In genomic region chr13:47020798-47021197, GRCm38 (mm10) we compare ENCODE assay signal across 20 mouse cellular contexts. TPM values are rescaled to one million over a fixed set of nuclear protein-coding genes. Genes with fewer than 3 reads are reported as not detected.
DNase-seq lines count a peak whose midpoint lies in the region; ATAC-seq and TF ChIP-seq lines count a peak whose summit lies in the region.
"Had no signal": no experiment of that assay in that cellular context is flagged by ENCODE, and none has a peak within 500 bp of the region (broad histone marks: within the 10 kb centered on the region; RNA-seq: fewer than 3 reads in every experiment).

No protein-coding gene starts in this region.

- H3K9ac ChIP-seq in forebrain, embryonic 11.5 days (ENCODE audit: low read length), result no peak overlapping the region
- H3K9ac ChIP-seq in forebrain, postnatal 0 days, result no peak overlapping the region
- no peak overlapping the region for H3K9ac ChIP-seq in kidney, embryonic 15.5 days
- no peak overlapping the region for H3K9ac ChIP-seq in kidney, postnatal 0 days (ENCODE audit: low read depth, low read length)
- H3K9ac ChIP-seq: embryonic facial prominence, embryonic 12.5 days; forebrain, embryonic 12.5 days; heart, embryonic 15.5 days; hindbrain, embryonic 13.5 days had no signal

- no peak for ATAC-seq in forebrain, embryonic 11.5 days (replicated peaks; ENCODE audit: low FRiP score)
- ATAC-seq in forebrain, postnatal 0 days, result no peak
- no peak; the same call in 1 of the 2 replicates for ATAC-seq in kidney, embryonic 15.5 days (replicated peaks; ENCODE audit: low FRiP score)
- ATAC-seq in kidney, postnatal 0 days (replicated peaks; ENCODE audit: low FRiP score, low read depth), result peak; percentile 54; the same call in 1 of the 2 replicates
- ATAC-seq: forebrain, embryonic 16.5 days; hindbrain, postnatal 0 days had no signal

- intact Hi-C loops in left cerebral cortex, postnatal 4 days (cut with DNase I), result no loop called here

- WGBS in forebrain, embryonic 11.5 days, result 88% methylated on average over 7 of the region's 7 CpGs
- 82% methylated on average over 7 of the region's 7 CpGs for WGBS in forebrain, postnatal 0 days
- WGBS in kidney, embryonic 15.5 days, result 37% methylated on average over 7 of the region's 7 CpGs
- WGBS in kidney, postnatal 0 days, result 34% methylated on average over 7 of the region's 7 CpGs

- H3K9me3 ChIP-seq in forebrain, embryonic 11.5 days (ENCODE audit: control insufficient read depth, low read length), result no peaks in the 10 kb centered on the region
- H3K9me3 ChIP-seq in forebrain, postnatal 0 days (ENCODE audit: low read length), result no peaks in the 10 kb centered on the region
- no peaks in the 10 kb centered on the region for H3K9me3 ChIP-seq in kidney, embryonic 15.5 days (replicated peaks)
- no peaks in the 10 kb centered on the region for H3K9me3 ChIP-seq in kidney, postnatal 0 days (replicated peaks; ENCODE audit: low read length)
- H3K9me3 ChIP-seq: embryonic facial prominence, embryonic 12.5 days; forebrain, embryonic 12.5 days; heart, embryonic 15.5 days; hindbrain, embryonic 13.5 days had no signal

- H3K4me3 ChIP-seq in forebrain, embryonic 11.5 days (ENCODE audit: low read depth, low read length), result no peak overlapping the region
- H3K4me3 ChIP-seq in forebrain, postnatal 0 days (ENCODE audit: low read depth, low read length), result no peak overlapping the region
- no peak overlapping the region for H3K4me3 ChIP-seq in kidney, embryonic 15.5 days (replicated peaks)
- H3K4me3 ChIP-seq in kidney, postnatal 0 days (replicated peaks; ENCODE audit: low read depth, low read length), result no peak overlapping the region
- H3K4me3 ChIP-seq: embryonic facial prominence, embryonic 12.5 days; forebrain, embryonic 12.5 days; heart, adult 2 months; heart, embryonic 15.5 days; hindbrain, embryonic 13.5 days had no signal

- no peak overlapping the region for H3K4me2 ChIP-seq in forebrain, embryonic 11.5 days (ENCODE audit: low read depth, low read length, severe bottlenecking)
- no peak overlapping the region for H3K4me2 ChIP-seq in forebrain, postnatal 0 days (ENCODE audit: low read depth)
- H3K4me2 ChIP-seq in kidney, embryonic 15.5 days, result no peak overlapping the region
- 0 out of 2 replicates have a peak overlapping the region, but pooled peaks have one; percentile 5 for H3K4me2 ChIP-seq in kidney, postnatal 0 days (ENCODE audit: low read length)
- H3K4me2 ChIP-seq: embryonic facial prominence, embryonic 12.5 days; forebrain, embryonic 12.5 days; heart, embryonic 11.5 days; heart, embryonic 15.5 days; hindbrain, embryonic 13.5 days had no signal

- H3K36me3 ChIP-seq in forebrain, embryonic 11.5 days (ENCODE audit: control insufficient read depth, insufficient read depth, low read length), result no peaks in the 10 kb centered on the region
- no peaks in the 10 kb centered on the region for H3K36me3 ChIP-seq in forebrain, postnatal 0 days (ENCODE audit: insufficient read depth)
- no peaks in the 10 kb centered on the region for H3K36me3 ChIP-seq in kidney, embryonic 15.5 days
- H3K36me3 ChIP-seq in kidney, postnatal 0 days (ENCODE audit: insufficient read depth, low read length), result no peaks in the 10 kb centered on the region
- H3K36me3 ChIP-seq: embryonic facial prominence, embryonic 12.5 days; heart, embryonic 15.5 days had no signal

- no peak overlapping the region for H3K27ac ChIP-seq in forebrain, embryonic 11.5 days (ENCODE audit: low read depth, low read length)
- no peak overlapping the region for H3K27ac ChIP-seq in forebrain, postnatal 0 days (ENCODE audit: low read depth, low read length)
- peak overlapping the region; percentile 4; the same call in 1 of the 2 replicates for H3K27ac ChIP-seq in kidney, embryonic 15.5 days
- no peak overlapping the region; the same call in 1 of the 2 replicates for H3K27ac ChIP-seq in kidney, postnatal 0 days
- H3K27ac ChIP-seq: embryonic facial prominence, embryonic 12.5 days; forebrain, embryonic 12.5 days; heart, adult 2 months; heart, embryonic 15.5 days; hindbrain, embryonic 13.5 days; hindbrain, postnatal 0 days had no signal

- H3K27me3 ChIP-seq in forebrain, embryonic 11.5 days (ENCODE audit: control insufficient read depth, insufficient read depth, low read length), result no peaks in the 10 kb centered on the region
- no peaks in the 10 kb centered on the region for H3K27me3 ChIP-seq in forebrain, postnatal 0 days (ENCODE audit: insufficient read depth, low read length)
- H3K27me3 ChIP-seq in kidney, embryonic 15.5 days, result peaks cover under 1% of the 10 kb centered on the region; the same call in 1 of the 2 replicates
- H3K27me3 ChIP-seq in kidney, postnatal 0 days (ENCODE audit: insufficient read depth, low read length), result no peaks in the 10 kb centered on the region
- H3K27me3 ChIP-seq: embryonic facial prominence, embryonic 12.5 days; heart, embryonic 15.5 days had no signal

- TF ChIP-seq CTCF in forebrain, postnatal 0 days (IDR thresholded peaks at IDR 0.05; ENCODE audit: low read depth), result no peak
- no peak for TF ChIP-seq CTCF in kidney, postnatal 0 days (IDR thresholded peaks at IDR 0.05; ENCODE audit: low read depth)

- peak; percentile 13 for DNase-seq in forebrain, embryonic 11.5 days (ENCODE audit: low spot score)
- DNase-seq in forebrain, postnatal 0 days, result no peak
- DNase-seq in kidney, postnatal 25 days, result no peak
- DNase-seq in Muller cell, postnatal 12 days (ENCODE audit: inconsistent ontology term), result peak; percentile 66
- DNase-seq in kidney, postnatal 0 days (ENCODE audit: low spot score), result peak; percentile 75
- DNase-seq in left cerebral cortex, postnatal 4 days, result no peak
- DNase-seq: adrenal gland, adult 8-10 months; adrenal gland, postnatal 36 days; cerebellum, adult 2 months; gastrocnemius, postnatal 14 days; heart, adult 2 months; heart, postnatal 14 days had no signal

- no peaks in the 10 kb centered on the region for H3K4me1 ChIP-seq in forebrain, embryonic 11.5 days (replicated peaks; ENCODE audit: control insufficient read depth, insufficient read depth, low read length)
- H3K4me1 ChIP-seq in forebrain, postnatal 0 days (ENCODE audit: insufficient read depth), result no peaks in the 10 kb centered on the region
- peaks cover 8% of the 10 kb centered on the region; the same call in 1 of the 2 replicates for H3K4me1 ChIP-seq in kidney, embryonic 15.5 days
- no peaks in the 10 kb centered on the region for H3K4me1 ChIP-seq in kidney, postnatal 0 days (replicated peaks; ENCODE audit: insufficient read depth, low read length)
- H3K4me1 ChIP-seq: embryonic facial prominence, embryonic 12.5 days; forebrain, embryonic 12.5 days; heart, embryonic 15.5 days; hindbrain, embryonic 13.5 days had no signal

RNA-seq across cellular contexts. Expression of gene Nhlrc1, which starts 6.1 kb away (rescaled TPM):
- polyA plus RNA-seq in forebrain, embryonic 11.5 days (2014; fragmentation: Nextera tagmentation; extraction: Ambion mirVana), result 5.3 and 6.9 TPM in 2 replicates
- 14.3 and 15.4 TPM in 2 replicates for total RNA-seq in forebrain, postnatal 0 days (2014; rRNA removed)
- 12.5 and 17.0 TPM in 2 replicates for polyA plus RNA-seq in forebrain, postnatal 0 days (2015; fragmentation: Nextera tagmentation; extraction: Ambion mirVana)
- polyA plus RNA-seq in kidney, embryonic 15.5 days (2015; fragmentation: Nextera tagmentation; extraction: Ambion mirVana), result 3.5 and 3.6 TPM in 2 replicates
- polyA plus RNA-seq in kidney, postnatal 0 days (2015; fragmentation: Nextera tagmentation; extraction: Ambion mirVana), result 2.3 and 2.7 TPM in 2 replicates
- 10 to 100 TPM; 13.8 to 14.9 TPM for total RNA-seq in left cerebral cortex, postnatal 4 days (2021)

RNA-seq across cellular contexts. Expression of gene Kdm1b, which starts 22.5 kb away (rescaled TPM):
- 20.4 and 21.1 TPM in 2 replicates for polyA plus RNA-seq in forebrain, embryonic 11.5 days (2014; fragmentation: Nextera tagmentation; extraction: Ambion mirVana)
- total RNA-seq in forebrain, postnatal 0 days (2014; rRNA removed), result 27.2 and 28.9 TPM in 2 replicates
- 12.5 and 13.9 TPM in 2 replicates for polyA plus RNA-seq in forebrain, postnatal 0 days (2015; fragmentation: Nextera tagmentation; extraction: Ambion mirVana)
- polyA plus RNA-seq in kidney, embryonic 15.5 days (2015; fragmentation: Nextera tagmentation; extraction: Ambion mirVana), result 11.7 and 11.8 TPM in 2 replicates
- polyA plus RNA-seq in kidney, postnatal 0 days (2015; fragmentation: Nextera tagmentation; extraction: Ambion mirVana), result 11.6 and 12.9 TPM in 2 replicates
- 10 to 100 TPM; 23.8 to 34.7 TPM for total RNA-seq in left cerebral cortex, postnatal 4 days (2021)

RNA-seq across cellular contexts. Expression of gene Tpmt, which starts 23.7 kb away (rescaled TPM):
- polyA plus RNA-seq in forebrain, embryonic 11.5 days (2014; fragmentation: Nextera tagmentation; extraction: Ambion mirVana), result 31.7 and 34.2 TPM in 2 replicates
- 13.2 and 13.6 TPM in 2 replicates for total RNA-seq in forebrain, postnatal 0 days (2014; rRNA removed)
- polyA plus RNA-seq in forebrain, postnatal 0 days (2015; fragmentation: Nextera tagmentation; extraction: Ambion mirVana), result 8.6 and 11.1 TPM in 2 replicates
- polyA plus RNA-seq in kidney, embryonic 15.5 days (2015; fragmentation: Nextera tagmentation; extraction: Ambion mirVana), result 29.1 and 31.7 TPM in 2 replicates
- 55.3 and 55.8 TPM in 2 replicates for polyA plus RNA-seq in kidney, postnatal 0 days (2015; fragmentation: Nextera tagmentation; extraction: Ambion mirVana)
- total RNA-seq in left cerebral cortex, postnatal 4 days (2021), result 10 to 100 TPM; 11.8 to 14.8 TPM

Comparison
In these comparisons a context has a peak if more than half of its experiments do, and no peak if none do; other contexts are left out.
1. DNase-seq: peak in forebrain, embryonic 11.5 days (single experiment), Muller cell, postnatal 12 days (single experiment) and kidney, postnatal 0 days (single experiment); none in forebrain, postnatal 0 days (single experiment), kidney, postnatal 25 days (0 of 2) and left cerebral cortex, postnatal 4 days (single experiment).